Mouse (Mus musculus) right cerebral cortex, adult 18-20 months (tissue): Measurements from ENCODE around the gene Unc5a.

ENCODE experiments used
- DNase-seq: peaks from one replicate; pipeline ENCODE4 v3.0.0; 2022; ENCODE audit warnings: mixed read lengths

The Unc5a gene

DNA sequence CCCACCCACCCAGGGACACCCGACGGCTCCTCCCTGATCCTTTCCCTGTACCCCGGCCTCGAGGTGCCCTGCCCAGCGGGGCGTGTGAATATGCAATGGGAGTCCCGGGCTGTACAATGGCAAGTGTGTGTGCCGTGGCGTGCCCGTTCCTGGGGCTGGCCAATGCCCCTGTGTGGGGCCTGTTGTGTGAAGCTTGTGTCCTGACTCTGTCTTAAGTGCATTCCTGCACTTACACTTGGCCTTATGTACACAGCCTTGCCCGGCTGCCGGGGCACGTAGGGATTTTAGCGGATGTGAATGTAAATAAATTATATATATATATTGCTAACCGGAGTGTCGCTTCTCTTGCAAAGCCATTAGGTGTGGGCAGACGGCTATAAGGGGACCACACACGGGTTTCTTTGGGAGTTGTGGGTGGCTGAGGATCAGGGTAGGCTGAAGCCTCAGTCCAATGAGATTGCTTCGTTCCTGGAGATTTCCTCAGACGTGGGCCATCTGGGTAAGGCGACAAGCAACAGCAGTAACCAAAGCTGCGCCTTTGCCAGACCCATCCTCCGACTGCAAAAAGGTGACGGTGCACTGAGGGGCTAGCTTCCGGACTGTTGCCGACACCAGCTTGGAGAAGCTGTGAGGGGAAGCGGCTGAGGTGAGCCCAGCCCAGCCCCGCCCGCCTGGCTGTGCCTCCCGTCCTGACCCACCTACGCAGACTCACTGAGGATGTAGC is 56.6 kb downstream of the Unc5a start:
- DNase-seq = peak; percentile 57

GRCm38 (mm10) chr13:55006415-55006742 is 57.2 kb downstream of the Unc5a start:
- DNase-seq = no peak

- no peak for DNase-seq
Observed at GRCm38 (mm10) chr13:55008589-55008988, 59.4 kb downstream of the Unc5a start.

GRCm38 (mm10) chr13:55011103-55011502 is 61.9 kb downstream of the Unc5a start:
- no peak for DNase-seq

GRCm38 (mm10) chr13:55011981-55012478 is 62.8 kb downstream of the Unc5a start:
- no peak for DNase-seq

DNA sequence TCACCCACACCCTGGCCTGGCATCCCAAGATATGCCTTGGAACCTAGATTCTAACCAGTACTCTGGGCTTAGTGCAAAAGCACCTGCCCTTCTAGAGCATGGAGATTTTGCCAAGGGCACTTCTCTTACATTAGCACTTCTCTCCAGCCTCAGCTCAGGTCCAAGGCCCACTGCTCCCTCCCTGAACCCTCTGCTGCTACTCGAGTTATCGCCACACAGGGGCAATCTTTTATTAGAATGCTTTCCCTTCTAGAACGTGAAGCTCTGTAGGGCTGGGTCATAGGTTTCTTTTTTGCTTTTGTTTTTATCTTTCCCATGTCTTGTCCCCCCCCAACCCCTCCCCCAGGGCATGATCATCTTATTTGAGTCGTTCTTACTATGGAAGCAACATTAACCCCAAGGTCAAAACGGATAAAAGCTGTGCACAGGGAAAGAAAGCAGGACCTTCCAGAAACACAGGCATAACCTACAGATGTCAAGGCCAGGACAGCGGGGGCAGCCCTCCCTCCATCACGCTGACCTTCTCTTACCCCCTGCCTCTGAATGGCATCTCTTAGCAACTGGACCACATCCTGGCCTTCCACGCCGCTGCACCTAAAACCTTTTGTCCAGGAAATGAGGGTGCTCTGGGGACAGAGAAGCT is 64.6 kb downstream of the Unc5a start:
- DNase-seq = no peak

- no peak for DNase-seq
Observed at GRCm38 (mm10) chr13:55014451-55014850, 65.2 kb downstream of the Unc5a start.

GRCm38 (mm10) chr13:55017154-55017897 is 68.1 kb downstream of the Unc5a start:
- no peak for DNase-seq

GRCm38 (mm10) chr13:55017898-55018599 is 68.8 kb downstream of the Unc5a start:
- no peak for DNase-seq

DNA sequence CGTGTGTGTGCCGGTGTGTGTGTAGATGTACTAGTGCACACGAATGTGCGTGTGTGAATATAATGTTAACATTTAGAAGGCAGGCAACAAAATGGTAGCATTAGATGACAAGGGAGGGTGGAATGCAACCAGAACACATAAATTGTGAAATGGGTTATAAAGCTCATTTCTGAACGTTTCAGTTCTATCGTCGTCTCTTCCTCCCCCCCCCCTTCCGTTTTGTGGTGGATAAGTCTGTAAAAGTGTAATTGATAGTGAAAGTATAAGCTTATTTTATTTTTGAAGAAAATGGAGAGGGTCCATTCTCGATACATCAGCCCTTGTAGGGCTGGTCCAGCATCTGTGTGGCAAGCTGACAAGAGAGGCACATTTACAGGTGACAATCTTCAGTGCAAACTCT is 69.5 kb downstream of the Unc5a start:
- no peak for DNase-seq

DNA sequence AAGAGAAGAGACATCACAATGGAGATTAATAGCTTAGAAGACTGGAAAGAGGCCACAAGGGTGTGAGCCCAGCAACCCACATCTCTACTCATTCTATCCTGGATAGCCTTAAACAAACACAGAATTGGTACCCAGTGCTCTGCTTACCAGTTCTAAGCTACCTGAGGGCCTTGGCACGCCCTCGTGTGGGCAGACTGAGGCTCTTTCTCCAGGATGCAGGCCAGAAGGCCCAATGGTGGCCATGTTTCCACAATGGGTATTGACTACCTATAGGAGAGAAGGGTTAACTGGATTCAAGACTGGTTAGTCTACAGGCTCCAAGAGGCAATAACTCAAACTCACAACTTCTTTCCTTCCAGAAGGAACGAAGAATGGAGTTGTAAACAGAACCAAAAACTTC is 70.0 kb downstream of the Unc5a start:
- DNase-seq = no peak

DNA sequence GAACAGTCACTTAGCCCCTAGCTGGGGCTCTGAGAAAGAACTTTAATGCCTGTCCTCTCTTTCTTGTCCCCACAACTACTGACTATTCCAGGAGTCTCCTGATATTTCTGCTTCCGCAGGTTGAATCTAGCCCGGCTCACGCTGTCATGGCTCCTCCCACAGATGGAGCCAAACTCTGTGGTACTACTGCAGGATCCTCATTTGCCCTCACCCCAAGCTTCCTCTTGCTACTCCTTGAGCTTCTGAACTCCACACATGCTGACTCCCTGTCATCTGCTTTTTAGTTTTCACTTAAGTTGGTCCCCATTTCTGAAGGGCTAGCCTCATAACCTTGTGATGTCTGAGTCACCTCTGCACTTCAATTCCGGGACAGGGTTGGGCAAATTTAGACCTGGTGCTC is 70.8 kb downstream of the Unc5a start:
- DNase-seq = no peak

- no peak for DNase-seq
Observed at GRCm38 (mm10) chr13:55021194-55021779, 72.1 kb downstream of the Unc5a start, which contains the start of gene Hk3. Hk3 (minus strand) TSS chr13:55021385.

- no peak for DNase-seq
Observed at GRCm38 (mm10) chr13:55022256-55022655, 73.0 kb downstream of the Unc5a start.

DNA sequence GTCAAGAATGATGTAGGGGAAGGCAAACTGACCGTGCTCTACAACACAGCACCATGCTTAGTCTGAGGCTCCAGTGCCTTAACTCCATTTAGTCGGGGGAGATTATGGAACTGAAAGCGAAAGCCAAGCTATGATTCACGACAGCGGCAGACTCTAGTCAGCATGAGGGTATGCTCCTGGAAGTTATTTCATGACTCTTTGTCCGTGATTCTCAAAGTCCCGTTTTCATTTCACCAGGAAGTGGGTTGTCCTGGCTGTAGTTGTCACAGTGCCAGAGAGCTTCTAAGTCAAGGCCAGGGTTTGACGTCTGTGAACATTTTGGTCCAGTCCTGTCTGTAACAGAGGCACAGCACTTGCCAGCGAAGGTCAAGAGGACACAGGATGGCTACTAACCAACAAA is 73.5 kb downstream of the Unc5a start:
- DNase-seq = no peak

DNA sequence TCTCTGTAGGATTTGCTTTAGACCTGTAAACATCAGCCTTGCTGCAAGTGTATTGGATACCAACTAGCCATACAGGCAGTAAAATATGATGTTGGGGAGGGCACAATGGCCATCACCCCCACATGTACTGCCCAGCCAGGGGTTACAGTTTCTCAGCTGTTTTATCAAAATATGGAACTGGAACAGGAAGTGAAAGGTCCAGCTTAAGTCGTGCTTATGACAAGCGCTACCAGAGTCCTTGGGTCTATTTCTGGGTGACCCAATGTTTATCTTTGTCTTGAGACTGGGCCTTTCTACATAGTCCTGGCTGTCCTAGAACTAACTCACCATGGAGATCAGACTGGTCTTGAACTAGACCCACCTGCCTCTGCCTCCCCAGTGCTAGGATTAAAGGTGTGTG is 75.0 kb downstream of the Unc5a start:
- DNase-seq = no peak

GRCm38 (mm10) chr13:55040016-55040415 is 90.8 kb downstream of the Unc5a start:
- no peak for DNase-seq

DNA sequence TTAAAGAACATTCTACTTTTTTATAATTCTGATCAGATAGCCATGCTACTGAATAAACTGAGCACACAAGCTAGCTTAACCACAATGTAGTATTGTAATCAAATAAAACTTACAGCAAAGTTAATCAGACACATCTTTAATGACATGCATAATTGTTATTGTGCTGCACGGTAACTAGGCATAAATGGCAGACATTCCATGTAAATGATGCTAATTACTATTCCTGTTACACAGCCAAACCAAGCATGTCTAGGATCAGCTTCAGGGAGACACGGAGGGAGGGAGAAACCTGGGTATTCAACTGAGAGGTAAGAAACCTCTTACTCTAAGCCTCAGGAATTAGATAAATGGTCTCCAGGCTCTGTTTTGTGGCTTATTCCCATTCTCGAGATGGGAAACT is 98.5 kb downstream of the Unc5a start:
- no peak for DNase-seq
